Mouse (Mus musculus): ENCODE data around the gene Tcap.
"Not testable (repeated sequence)": the region's sequence is repeated elsewhere in the genome, so short reads cannot be mapped to it uniquely, and the experiment has no call there.

Gene Tcap

GRCm38 (mm10) chr11:98382405-98382804 is 1.2 kb upstream of the Tcap start:
- not testable (repeated sequence) for DNase-seq (ENCODE audit: low spot score)

DNA sequence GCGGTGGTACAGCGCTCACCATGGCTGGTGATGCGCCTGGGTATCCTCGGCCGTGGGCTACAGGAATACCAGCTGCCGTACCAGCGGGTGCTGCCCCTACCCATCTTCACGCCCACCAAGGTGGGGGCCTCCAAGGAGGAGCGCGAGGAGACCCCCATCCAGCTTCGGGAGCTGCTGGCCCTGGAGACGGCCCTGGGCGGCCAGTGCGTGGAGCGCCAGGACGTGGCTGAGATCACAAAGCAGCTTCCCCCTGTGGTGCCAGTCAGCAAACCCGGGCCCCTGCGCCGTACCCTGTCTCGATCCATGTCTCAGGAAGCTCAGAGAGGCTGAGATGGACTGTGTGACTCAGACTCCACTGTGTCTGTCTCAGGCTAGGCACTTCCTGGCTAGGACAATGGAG is 605 bp downstream of the Tcap start:
- no peak for DNase-seq (ENCODE audit: low spot score)

- DNase-seq (ENCODE audit: low spot score), result no peak
These were observed 1.4 kb downstream of the Tcap start for GRCm38 (mm10) chr11:98384721-98385637.

- DNase-seq (ENCODE audit: low spot score), result no peak
These were observed 2.3 kb downstream of the Tcap start, which contains the start of gene Pnmt for GRCm38 (mm10) chr11:98385638-98386585. Pnmt (plus strand) TSS chr11:98386450.

DNA sequence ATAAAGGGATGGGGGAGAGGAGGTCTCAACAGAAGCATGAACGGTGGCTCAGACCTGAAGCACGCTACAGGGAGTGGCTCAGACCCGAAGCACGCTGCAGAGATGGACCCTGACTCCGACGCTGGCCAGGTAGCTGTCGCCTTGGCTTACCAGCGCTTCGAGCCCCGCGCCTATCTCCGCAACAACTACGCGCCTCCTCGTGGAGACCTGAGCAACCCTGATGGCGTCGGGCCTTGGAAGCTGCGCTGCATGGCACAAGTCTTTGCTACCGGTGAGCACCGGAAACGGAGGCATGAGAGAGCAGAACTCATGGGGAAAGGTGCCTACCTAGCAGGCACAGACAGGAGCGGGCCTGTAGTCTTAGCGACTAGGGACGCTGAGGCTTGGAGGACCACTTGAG is 3.0 kb downstream of the Tcap start:
- no peak for DNase-seq (ENCODE audit: low spot score)

DNA sequence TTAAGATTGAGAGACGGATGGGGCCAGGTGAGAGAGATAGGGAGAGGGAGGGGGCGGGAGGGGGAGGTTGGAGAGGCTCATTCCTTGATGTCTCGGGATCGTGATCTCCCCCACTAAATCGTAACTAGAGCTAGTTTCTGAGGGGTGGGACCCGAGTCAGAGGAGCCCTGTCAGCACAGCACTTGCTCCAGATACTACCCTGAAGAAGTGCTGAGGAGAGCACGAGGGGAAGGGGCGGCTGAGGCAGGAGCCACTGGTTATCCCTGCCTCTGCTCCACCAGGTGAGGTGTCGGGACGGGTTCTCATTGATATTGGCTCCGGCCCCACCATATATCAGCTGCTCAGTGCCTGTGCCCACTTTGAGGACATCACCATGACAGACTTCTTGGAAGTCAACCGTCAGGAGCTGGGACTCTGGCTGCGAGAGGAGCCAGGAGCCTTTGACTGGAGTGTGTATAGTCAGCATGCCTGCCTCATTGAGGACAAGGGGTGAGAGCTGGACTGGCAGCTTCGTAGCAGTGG is 3.5 kb downstream of the Tcap start:
- DNase-seq (ENCODE audit: low spot score), result no peak

GRCm38 (mm10) chr11:98388282-98388681 is 4.7 kb downstream of the Tcap start:
- DNase-seq (ENCODE audit: low spot score), result no peak

DNA sequence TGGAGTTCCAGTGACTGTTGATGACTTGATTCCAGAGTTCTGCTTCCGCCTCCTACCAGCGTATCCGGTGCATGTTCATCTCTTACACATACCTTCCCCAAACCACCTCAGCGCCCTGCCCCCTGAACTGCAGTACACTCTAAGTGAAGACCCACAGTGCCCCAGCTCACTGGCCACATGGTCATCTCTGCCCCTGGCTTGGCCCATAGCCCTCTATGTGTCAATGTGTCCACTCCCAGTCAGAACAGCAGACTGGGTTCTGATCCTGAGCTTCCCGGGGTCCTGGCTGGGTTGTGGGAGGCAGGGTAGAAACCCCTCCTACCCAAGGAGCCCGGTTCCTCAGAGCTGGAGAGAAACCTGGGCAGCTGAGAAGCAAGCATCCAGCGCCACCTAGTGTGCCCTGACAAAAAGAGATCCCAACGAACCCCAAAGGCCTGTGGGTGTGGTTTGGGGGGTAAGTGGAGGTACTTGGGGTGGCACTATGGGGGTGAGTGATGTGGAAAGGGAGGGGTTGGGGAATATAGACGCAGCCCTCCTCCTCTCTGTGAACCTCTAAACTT is 5.7 kb downstream of the Tcap start:
- peak; percentile 78 for DNase-seq (ENCODE audit: low spot score)

DNA sequence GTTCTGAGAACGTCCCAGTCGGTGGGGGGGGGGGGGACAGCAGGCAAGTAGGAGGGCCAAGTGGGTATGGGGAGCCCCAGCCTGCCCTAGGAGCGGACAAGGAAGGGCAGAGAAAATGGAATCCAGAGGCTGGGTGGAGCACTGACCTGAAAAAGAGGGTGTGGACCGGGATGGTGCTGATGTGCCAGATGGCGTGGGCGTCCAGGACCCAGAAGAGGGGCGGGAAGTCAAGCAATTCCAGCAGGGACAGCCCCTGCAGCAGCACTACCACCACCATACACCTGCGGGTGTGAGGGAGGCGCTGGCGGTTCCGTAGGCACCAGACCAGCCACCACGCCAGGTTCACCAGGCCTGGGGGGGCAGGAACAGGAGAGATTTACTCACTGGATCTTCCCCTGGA is 6.5 kb downstream of the Tcap start:
- DNase-seq (ENCODE audit: low spot score), result no peak

DNA sequence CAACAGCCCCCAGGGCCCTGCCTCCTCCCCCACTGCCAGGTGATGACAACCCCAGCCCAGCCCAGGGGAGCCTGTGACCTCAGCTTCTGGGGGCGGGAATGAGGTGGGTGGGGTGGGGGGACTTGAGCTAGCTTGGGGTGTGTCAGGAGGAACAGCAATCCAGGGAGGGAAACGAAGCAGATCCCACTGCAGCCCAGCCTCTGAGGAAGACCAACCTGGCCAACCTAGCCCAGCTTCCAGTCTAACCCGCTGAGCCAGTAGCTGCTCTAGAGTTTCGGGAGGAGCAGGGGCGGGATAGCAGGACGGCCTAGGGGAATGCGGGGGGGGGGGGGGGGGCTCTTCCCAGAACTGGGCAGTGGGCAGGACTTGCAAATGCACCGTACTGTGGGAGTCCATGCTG is 8.4 kb downstream of the Tcap start:
- no peak for DNase-seq (ENCODE audit: low spot score)

DNA sequence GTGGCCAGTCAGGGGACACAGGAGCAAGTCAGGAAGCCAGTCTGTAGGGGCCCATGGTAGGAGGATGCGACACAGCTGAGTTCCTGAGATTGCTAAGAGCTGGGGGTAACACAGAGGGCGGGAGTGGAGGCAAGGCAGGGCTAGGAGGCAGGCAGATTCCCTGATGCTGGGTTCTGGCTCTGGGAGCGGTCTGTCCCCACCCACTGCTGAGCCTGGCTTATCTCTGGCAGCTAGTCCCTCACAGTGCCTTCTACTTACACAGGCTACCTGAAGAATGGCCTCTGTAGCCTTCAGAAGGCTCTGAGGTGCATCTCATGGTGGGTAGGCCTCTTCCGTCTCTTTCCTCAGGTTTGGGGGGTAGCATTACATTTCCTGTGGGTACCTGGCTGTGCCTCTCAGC is 9.0 kb downstream of the Tcap start:
- no peak for DNase-seq (ENCODE audit: low spot score)

DNA sequence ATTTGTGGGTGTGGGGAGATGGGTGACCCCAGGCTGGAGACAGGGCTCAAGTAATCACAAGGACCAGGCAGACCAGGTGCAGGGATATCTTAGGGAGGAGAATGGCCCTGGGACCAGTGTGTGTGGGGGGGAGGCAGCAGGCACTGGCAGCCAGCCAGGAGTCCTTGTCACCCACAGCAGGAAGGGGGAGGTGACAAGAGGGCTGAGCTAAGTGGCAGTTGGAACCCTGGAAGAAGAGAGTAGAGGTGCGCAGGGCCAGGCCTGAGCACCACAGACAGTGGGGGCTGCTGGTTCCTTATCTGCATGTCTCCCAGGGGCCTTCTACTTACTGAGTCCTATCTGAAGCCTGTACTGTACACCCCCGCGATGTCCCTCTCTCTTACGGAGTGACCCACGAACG is 9.7 kb downstream of the Tcap start:
- no peak for DNase-seq (ENCODE audit: low spot score)

GRCm38 (mm10) chr11:98394301-98394700 is 10.7 kb downstream of the Tcap start:
- DNase-seq (ENCODE audit: low spot score), result no peak

DNA sequence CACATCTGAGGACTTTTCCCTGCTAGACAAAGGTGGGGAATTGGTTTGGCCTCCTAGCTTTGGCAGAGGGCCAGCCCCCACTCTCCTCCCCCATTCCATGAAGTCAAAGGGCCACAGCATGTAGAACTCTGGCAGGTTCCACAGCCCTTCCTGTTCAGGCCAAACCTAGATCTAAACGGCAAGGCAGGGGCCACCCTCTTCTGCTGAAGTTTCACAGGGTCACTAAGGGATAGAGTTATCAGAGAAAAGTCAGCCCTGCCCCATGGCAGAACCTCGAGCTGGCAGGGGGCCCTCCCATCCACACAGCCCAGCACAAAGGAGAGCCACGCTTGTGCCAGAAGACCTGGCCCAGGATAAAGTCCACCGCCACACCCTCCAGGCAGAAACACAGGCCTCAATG is 11.4 kb downstream of the Tcap start:
- no peak for DNase-seq (ENCODE audit: low spot score)

GRCm38 (mm10) chr11:98397946-98398345 is 14.3 kb downstream of the Tcap start:
- no peak for DNase-seq (ENCODE audit: low spot score)

- DNase-seq (ENCODE audit: low spot score), result peak; percentile 90
These were observed 16.6 kb downstream of the Tcap start, which contains the start of gene Pgap3 for GRCm38 (mm10) chr11:98400161-98400726. Pgap3 (minus strand) TSS chr11:98400490.

DNA sequence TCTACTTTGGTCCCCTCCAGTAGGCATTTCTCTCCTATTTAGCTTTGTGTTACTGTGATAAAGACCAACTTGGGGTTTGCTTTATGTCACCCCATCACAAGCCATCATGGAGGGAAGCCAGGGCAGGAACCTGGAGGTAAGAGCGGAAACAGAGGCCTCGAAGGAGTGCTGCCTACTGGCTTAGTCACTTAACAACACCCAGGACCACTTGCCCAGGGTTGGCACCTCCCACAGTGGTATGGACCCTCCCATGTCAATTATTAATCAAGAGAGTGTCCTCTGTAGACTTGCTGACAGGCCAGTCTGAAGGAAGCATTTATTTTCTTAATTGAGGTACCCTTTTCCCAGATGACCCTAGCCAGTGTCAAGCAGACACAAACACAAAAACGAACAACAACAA is 17.2 kb downstream of the Tcap start:
- DNase-seq (ENCODE audit: low spot score), result no peak

DNA sequence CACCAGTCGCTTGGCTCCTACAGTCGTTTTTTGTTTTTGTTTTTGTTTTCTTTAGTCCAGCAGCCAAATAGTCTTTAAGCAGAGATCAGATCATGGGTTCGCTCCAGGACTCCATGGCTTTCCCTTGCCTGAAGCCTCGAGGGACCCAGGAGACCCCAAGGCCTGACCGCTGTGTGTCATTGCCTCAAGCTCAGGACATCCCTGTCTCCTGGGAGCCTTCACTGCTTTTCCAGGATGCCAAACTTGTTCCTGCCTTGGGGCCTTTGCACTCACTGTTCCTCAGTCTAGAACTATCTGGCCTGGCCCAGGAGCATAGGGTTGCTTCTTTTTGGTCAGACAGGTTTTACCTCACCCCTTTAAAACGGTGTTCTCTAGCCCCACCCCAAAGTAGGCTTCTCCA is 23.0 kb downstream of the Tcap start:
- DNase-seq (ENCODE audit: low spot score), result no peak

DNA sequence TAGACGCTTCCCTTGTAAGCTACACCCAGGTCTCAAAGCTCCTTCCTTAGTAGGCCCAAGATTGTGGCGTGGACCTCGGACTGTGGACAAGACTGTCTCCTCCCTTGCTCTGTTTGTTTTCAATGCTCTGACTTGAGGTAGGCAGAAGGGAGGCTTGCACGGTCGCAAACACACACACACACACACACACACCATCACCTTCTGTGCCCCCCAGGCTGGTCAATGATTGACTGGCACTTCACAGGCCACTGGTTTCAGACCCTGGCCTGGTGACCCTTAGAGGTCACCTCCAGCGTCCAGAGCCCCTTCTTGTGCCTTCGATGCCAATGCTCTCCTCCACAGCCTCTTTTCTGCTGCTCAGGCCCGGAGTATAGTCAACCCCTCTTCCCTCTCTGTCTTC is 25.3 kb downstream of the Tcap start:
- DNase-seq (ENCODE audit: low spot score), result no peak

GRCm38 (mm10) chr11:98409341-98409822 is 25.8 kb downstream of the Tcap start:
- DNase-seq (ENCODE audit: low spot score), result no peak

DNA sequence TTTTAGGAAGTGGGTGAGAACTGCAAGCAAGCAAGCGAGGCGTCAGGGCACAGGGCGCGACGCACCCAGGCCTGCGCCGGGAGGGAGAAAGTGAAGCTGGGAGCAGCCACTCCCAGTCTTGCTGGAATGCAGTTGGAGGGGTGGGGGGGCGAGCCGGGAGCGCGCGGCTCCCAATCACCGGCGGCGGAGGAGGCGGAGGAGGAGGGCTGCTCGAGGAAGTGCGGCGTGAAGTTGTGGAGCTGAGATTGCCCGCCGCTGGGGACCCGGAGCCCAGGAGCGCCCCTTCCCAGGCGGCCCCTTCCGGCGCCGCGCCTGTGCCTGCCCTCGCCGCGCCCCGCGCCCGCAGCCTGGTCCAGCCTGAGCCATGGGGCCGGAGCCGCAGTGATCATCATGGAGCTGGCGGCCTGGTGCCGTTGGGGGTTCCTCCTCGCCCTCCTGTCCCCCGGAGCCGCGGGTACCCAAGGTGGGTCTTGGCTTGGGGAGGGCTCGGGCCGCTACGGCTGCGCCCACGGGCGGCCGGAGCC is 28.7 kb downstream of the Tcap start, which contains the start of gene Erbb2:
Gene Erbb2 (plus strand): TSS at position 198 of the 524 bp plus-strand sequence.
- DNase-seq (ENCODE audit: low spot score), result no peak

All from layer of hippocampus, adult 11-12 months (tissue).